Mouse (Mus musculus) brain, adult 2 months (tissue): ENCODE data around the gene Hspa1a.
"Not testable (repeated sequence)": the region's sequence is repeated elsewhere in the genome, so short reads cannot be mapped to it uniquely, and the experiment has no call there.

Source experiments
- DNase-seq: peaks from one replicate; pipeline ENCODE4 v3.0.0; 2011; ENCODE audit warnings: low read depth, low spot score

Gene Hspa1a

DNA sequence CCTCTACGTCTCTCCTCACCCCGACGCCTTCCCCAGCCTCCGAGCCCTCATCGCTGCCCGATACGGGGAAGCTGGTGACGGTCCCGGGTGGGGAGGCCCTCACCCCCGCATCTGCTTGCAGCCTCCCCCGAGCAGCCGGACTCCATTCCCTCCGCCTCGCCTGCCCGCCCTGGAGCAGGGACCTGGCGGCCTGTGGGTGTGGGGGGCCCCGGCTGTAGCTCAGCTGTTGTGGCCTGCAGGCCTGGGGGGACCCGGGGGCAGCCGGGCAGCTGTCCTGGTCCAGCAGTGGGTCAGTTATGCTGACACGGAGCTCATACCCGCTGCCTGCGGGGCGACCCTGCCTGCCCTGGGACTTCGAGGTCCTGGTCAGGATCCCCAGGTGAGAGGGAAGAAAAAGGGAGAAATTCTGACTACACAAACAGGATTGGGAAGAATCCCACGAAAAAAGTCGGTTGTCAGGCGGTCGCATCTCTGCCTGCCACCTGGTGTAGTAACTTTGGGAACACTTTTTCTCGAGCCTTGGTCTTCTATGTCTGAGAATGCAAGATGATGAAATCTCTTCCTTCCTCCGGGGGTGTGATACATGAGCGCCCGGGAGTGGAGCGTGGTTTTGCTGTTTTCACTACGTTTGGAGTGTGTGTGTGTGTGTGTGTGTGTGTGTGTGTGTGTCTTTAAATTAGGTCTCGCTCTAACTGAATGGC is 29.6 kb upstream of the Hspa1a start:
- DNase-seq: peak; percentile 69

DNA sequence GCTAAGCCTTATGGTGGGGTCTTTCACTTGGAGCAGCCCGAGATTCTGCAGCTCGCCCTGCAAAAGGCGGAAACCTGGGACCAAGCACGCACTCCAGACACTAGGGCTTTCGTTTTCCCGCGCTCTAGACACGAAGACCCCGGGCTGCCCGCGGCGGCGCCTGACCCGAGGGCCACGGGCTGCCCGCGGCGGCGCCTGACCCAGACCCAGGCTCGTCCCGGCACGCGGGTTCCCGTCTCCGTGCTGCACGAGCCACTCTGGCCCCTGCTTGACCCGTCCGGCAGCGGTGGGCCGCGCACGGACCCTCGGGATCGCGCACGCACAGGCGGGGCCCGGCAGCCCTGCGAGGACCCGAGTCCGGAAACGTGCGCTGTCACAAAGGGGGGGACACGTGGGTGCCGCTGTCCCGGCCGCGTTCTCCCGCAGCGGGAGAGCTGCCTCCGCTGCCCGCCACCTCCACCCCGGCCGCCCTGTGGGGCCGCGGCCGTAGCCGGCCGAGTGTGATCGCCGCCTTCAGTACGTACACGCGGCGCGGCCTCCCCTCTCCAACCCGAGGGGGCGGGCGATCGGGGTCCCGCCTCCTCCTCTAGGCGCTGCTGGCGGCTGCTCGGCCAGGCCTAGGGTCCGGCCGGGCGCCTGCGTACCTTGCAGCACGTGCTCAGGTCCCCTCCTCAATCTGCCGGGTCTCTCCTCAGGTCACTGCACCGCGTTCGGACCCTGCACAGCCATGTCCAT is 28.9 kb upstream of the Hspa1a start, which contains the start of gene Vars:
Vars (plus strand) TSS at position 271 of the 735 bp plus-strand sequence.
- DNase-seq: peak; percentile 86

DNA sequence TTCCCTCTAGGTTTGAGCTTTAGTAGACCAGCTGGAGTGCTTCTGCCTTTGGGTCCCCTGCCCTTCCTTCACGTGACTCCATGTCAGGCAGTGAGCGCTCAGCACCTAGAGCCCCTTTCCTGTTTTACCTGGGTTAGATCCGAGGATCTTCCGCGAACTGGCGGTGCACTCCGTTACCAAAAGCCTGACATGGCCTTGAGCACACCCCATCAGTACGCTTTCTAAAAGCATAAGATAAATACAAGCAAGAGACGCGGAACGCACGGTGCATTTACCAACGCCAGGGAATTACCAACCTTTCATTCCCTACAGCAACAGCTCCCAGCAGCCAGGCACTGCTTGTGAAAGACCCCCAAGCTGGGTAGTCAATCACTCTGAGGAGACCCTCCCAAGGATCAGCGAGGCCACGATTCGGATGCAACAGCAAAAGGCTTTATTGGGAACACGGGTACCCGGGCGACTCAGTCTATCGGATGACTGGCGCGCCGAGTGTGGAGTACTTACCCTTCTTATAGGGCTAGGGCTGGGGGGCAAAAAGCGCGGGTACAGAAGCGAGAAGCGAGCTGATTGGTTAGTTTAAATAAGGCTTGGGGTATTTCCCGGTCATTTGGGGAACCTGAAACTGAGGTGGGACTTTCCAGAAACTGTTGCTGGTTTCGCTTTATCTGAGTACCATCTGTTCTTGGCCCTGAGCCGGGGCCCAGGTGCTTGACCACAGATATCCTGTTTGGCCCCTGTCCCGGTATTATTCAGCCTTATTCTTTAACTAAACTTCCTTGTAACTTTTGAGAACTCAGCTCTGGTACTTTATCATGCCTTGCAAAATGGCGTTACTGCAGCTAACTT is 28.1 kb upstream of the Hspa1a start:
- not testable (repeated sequence) for DNase-seq

DNA sequence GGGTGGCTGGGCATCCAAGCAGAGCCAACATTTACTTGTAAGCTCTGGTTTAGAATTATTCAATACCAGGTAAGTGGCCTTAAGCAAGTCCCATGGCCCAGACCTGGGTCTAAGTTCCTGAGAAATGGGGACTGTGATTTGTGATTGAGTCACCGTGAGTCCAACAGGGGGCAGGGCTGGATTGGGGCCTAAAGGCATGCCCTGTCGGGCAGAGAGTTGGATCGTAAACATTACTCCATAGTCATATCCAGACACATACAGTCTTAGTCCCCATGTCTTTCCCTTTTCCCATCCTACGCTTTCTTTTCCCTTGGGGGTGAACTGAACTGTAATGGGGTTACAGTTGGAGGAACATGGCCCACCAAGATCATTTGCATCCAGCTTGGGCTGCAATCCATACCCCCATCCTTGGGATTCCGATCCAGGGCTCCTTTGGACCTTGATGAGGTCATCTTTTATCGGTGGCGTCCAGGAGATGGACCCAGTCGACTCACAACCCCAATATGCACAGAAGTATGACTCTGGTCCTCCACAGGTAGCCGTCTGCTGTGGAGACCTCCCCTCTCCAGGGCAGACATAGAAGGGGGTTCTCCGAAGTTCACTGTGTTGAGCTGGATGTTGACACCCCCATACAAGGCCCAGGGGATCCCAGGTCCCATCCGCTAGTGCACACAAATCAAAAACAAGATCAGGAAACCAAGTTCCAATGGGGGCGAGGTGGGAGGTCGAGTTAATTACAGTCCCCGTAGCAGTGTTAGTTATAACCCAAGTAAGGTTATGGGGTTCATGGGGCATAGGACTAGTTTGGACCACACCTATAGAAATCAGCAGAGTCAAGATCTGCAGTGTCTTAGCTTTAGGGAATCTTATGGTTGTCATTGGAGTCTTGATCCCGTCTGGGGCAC is 26.8 kb upstream of the Hspa1a start:
- DNase-seq: no peak

DNA sequence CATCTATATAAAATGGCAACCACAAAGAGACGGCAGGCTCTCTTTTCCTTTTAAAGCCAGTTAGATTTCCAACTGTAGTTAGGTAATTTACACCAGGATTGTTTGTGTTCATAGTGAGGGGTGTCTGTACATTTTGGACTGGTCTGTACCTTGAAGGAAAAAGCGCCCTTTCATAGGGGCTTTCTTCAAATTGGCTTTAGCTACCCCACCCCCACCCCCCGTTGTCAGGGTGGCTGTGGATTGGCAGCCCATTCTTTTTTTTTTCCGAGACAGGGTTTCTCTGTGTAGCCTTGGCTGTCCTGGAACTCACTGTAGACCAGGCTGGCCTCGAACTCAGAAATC is 25.2 kb upstream of the Hspa1a start:
- no peak for DNase-seq

DNA sequence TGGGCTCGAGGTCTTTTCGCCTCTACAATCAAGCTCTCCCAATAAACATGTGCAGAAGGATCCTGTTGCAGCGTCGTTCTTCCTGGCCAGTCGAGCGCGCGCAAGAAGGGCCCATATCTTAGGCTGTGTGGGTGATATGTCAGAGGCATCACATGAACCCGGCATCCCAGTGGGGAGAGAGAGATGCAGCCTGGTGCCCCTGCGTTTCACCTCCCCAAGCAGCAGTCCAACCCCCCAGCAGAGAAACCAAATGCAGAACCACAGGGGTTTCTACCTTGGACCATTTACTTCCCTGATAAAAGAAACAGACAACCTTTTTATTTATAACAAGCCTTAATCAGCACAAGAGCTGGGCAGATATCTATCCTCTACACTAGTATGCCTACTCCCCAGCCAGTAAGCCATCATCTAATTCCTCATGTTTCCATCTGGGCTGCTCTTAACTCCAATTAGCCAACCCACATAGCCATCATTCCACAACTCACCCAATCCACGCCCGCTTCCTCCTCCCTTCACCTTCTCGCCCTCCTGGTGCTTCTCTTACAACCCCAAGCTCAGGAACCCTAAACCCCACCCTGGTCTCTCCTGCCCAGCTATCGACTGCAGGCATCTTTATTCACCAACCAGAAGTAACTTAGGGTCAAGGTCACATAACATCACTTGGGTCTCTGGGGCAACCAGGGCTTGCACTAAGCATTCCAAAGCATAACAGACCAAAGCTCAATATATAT is 24.6 kb upstream of the Hspa1a start:
- no peak for DNase-seq

DNA sequence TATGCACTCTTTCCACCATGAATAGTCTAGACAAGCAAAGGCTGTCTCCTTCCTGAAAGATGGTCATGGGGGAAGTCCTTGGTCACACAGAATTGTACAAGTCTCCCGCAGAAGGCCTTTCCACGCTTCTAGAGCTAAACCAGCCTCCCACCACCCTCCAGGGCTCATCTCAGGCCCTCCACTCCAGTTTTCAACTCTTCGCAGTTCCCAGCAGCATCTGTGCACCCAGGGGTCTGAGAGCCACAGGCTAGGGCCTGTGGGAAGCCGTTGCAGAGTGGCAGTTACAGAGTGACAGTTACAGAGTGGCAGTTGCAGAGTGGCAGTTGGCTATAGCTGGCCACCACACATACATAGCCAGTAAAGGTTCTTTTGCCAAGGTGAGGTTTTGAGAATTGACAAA is 24.0 kb upstream of the Hspa1a start:
- DNase-seq: not testable (repeated sequence)

DNA sequence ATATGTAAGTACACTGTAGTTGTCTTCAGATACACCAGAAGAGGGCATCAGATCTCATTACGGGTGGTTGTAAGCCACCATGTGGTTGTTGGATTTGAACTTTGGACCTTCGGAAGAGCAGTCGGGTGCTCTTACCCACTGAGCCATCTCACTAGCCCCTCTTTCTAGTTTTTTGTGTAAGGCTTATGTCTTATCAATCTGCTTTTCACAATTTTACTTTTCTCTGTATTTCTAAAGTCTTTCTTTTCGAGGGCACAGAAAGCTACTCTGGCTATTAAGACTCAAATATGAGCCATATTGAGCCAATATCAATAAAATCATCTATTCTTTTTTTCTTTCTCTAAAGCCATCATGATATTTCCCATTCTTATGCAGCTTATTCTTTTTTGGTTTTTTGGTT is 23.2 kb upstream of the Hspa1a start:
- not testable (repeated sequence) for DNase-seq

DNA sequence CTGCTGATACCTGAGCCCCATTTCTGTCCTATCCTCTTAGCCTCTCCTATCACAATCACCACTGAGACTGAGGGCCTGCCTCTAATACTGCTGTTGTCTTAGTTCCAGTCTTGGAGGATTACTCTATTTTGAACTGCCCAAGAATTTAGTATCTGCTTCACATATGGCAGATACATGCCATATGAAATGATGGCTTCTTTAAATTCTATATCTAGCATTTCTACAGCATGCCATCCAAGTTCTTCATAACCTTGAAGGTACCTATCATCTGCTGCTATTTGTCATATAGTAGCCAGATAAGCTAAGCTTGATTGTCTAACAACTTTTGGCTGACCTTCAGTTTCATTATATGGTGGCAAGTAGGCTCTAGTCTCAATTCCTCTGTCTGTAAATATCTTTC is 22.8 kb upstream of the Hspa1a start:
- no peak for DNase-seq

DNA sequence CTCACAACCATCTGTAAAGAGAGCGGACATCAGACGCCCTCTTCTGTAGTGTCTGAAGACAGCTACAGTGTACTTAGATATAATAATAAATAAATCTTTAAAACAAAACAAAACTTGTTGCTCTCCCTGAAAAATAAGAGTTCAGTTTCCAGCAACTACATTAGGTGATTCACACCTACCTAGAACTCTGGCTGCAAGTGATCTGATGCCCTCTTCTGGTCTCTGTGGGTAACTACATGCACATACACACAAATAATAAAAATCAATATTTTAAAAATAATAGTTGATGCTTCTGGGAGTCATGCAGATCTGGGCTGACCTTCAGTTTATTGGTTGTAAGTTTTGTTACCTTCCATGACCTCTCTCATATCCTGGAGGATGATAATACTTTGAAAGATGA is 12.3 kb upstream of the Hspa1a start:
- DNase-seq: peak; percentile 67

DNA sequence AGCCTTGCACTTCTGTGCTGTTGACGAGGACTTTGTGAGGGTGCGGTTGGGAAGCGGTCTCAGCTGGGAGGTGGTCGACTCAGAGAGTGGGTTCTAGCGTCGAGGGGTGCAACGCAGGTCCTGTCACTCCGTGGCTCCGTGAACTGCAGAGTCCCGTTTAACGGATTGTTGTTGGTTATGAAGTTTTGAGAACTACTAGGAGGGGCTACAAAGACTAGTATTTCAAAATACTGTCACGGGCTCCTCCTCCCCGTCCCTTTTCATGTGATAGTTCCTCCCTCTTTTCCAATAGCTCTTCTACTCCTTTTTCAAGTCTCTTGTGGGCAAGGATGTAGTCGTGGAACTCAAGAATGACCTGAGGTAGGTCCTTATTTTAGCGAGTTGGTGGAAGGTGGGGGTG is 10.4 kb upstream of the Hspa1a start:
- DNase-seq: no peak

DNA sequence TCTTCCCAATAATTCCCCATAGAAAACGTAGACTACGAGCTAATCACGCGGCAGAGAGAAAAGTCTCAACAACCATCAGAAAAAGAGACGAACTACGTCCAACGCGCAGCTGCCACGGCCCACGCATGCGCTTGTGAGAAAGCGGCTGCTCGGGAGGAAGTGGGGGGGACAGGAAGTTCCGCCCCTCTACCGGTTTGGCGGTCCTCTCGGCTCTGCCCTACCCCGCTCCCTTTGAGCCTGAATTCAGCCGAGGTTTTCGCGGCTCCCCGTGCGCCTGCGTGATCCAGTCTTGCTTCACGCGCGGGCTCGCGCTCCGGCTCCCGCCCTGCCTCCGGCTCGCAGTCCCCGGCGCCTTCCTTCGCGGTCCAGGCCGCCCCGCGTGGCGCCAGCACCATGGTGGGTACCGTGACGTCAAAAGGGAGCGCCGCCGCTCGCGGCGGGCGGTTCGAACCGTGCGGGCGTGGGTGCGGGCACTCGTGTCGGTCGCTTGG is 9.8 kb upstream of the Hspa1a start, which contains the start of gene Lsm2:
Lsm2 (plus strand) TSS at position 173 of the 491 bp plus-strand sequence.
- peak; percentile 98 for DNase-seq

DNA sequence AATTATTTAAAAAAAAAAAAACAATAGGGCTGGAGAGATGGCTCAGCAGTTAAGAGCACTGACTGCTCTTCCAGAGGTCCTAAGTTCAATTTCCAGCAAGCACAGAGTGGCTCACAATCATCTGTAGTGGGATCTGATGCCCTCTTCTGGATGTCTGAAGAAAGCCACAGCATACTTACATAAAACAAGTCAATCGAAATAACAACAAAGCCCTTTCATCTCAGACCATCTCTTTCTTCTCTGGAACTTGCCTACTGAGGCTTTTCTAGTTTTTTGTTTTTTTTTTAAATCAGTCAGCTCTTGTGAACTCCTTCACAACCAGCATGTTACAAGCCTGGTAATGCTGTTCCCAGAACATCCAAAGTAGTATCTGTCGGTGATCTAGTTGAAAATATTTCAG is 8.7 kb upstream of the Hspa1a start:
- DNase-seq: peak; percentile 91

DNA sequence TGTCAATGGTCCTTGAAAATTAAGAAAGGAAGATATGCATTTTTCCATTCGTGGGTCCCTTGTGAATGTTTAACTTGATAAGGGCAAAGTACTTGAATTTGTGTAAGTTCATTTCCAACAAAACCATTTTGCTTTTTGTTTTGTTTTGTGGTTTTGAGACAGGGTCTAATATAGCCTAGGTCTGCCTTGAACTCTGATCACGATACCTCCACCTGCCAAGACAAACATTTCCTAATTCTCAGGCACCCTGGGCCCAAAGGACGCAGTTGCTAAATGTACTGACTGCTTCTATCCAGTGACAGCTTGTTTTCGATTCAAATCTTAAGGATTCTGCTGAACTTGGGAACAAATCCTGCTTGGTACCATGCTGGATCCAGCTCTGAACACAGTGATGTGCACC is 7.7 kb upstream of the Hspa1a start:
- DNase-seq: no peak

DNA sequence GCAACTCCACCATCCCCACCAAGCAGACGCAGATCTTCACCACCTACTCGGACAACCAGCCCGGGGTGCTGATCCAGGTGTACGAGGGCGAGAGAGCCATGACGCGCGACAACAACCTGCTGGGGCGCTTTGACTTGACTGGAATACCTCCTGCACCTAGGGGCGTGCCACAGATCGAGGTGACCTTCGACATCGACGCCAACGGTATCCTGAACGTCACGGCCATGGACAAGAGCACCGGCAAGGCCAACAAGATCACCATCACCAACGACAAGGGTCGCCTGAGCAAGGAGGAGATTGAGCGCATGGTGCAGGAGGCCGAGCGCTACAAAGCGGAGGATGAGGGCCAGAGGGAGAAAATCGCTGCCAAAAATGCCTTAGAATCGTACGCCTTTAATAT is 6.3 kb upstream of the Hspa1a start:
- no peak for DNase-seq

DNA sequence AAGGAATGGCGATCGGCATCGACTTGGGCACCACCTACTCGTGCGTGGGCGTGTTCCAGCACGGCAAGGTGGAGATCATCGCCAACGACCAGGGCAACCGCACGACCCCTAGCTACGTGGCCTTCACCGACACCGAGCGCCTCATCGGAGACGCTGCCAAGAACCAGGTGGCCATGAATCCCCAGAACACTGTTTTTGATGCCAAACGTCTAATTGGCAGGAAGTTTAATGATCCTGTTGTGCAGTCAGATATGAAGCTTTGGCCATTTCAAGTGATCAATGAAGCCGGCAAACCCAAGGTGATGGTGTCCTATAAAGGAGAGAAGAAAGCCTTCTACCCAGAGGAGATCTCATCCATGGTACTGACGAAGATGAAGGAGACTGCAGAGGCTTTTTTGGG is 5.0 kb upstream of the Hspa1a start:
- no peak for DNase-seq

DNA sequence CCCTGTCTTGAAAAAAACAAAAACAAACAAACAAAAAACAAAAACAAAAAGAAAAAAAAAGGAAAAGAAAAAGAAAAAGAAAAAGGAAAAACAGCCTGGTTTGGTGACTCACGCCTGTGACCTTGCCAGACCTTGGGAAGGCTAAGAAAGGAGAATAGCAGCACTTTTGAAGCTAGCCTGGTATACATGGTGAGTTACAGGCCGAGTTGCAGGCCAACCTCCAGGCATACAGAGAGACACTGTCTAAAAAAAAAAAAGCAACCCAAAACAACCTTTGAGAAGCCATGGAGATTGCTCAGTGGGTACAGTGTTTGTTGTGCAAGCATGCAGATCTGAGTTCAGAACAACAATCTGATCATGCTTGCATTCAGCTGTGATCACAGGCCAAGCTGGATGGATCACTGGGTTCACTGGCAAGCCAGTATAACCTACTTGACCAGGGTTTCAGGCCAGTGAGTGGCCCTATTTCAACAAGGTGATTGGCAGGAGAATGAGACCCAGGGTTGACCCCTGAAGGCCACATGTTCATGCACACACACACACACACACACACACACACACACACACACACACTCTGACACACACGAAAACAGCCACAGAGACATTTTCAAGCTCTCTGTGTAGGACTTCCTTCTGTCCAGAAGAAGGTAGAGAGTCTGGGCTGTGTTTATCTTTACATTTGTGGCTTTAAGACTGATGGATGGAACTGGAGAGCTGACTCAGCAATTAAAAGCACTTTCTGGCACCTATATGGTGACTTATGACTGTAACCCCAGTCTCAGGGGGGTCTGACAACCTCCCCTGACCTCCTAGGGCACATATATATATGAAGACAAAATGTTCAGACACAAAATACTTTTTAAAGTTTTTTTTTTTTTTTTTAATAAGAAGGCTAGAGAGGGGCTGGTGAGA is 3.9 kb upstream of the Hspa1a start:
- DNase-seq: no peak

DNA sequence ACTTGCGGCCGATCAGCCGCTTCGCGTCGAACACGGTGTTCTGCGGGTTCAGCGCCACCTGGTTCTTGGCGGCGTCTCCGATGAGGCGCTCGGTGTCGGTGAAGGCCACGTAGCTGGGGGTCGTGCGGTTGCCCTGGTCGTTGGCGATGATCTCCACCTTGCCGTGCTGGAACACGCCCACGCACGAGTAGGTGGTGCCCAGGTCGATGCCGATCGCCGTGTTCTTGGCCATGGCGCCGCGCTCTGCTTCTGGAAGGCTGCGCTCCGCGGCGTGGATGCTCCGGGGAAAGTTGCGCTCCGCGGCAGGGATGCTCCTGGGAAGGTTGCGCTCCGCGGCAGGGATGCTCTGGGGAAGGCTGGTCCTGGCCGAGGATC is 275 bp downstream of the Hspa1a start:
- DNase-seq: not testable (repeated sequence)

DNA sequence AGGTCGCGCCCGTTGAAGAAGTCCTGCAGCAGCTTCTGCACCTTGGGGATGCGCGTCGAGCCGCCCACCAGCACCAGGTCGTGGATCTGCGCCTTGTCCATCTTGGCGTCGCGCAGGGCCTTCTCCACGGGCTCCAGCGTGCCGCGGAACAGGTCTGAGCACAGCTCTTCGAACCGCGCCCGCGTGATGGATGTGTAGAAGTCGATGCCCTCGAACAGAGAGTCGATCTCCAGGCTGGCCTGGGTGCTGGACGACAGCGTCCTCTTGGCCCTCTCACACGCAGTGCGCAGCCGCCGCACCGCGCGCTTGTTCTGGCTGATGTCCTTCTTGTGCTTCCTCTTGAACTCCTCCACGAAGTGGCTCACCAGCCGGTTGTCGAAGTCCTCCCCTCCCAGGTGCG is 1.1 kb downstream of the Hspa1a start:
- not testable (repeated sequence) for DNase-seq
